Mouse (Mus musculus): ENCODE results near the gene Tmem145.

GRCm38 (mm10) chr7:25267301-25267750, 38.6 kb upstream of the Tmem145 start, which contains the start of gene Cic:
- no peak for TF ChIP-seq POLR2A (IDR thresholded peaks at IDR 0.05; ENCODE audit: borderline replicate concordance, low read depth, low read length)
- no peak for TF ChIP-seq CTCF (IDR thresholded peaks at IDR 0.05; ENCODE audit: low read depth, low read length)

All from bone marrow macrophage, adult 2 months (primary cell).